8 mouse cellular contexts compared by ENCODE assay signal in genomic region chr5:20880797-20881775, GRCm38 (mm10). TPM values are rescaled to one million over a fixed set of nuclear protein-coding genes. Genes with fewer than 3 reads are reported as not detected.
DNase-seq lines count a peak whose midpoint lies in the region; ATAC-seq and TF ChIP-seq lines count a peak whose summit lies in the region.

No protein-coding gene starts in this region.

- peak overlapping the region; percentile 58 for H3K4me2 ChIP-seq in forebrain, embryonic 11.5 days (ENCODE audit: low read depth, low read length, severe bottlenecking)
- peak overlapping the region; percentile 86 for H3K4me2 ChIP-seq in liver, postnatal 0 days (ENCODE audit: low read depth, low read length)
- peak overlapping the region; percentile 65 for H3K4me2 ChIP-seq in neural tube, embryonic 12.5 days (replicated peaks)
- H3K4me2 ChIP-seq in stomach, postnatal 0 days (replicated peaks; ENCODE audit: low read depth): peak overlapping the region; percentile 73

- TF ChIP-seq POLR2A in brain, embryonic 14.5 days (IDR thresholded peaks at IDR 0.05; ENCODE audit: borderline replicate concordance, extremely low read depth, insufficient read depth, insufficient read length, poor library complexity, severe bottlenecking): no peak

- TF ChIP-seq EP300 in liver, postnatal 0 days (IDR thresholded peaks at IDR 0.05; ENCODE audit: low read depth): no peak
- no peak for TF ChIP-seq EP300 in stomach, postnatal 0 days (optimal IDR thresholded peaks at IDR 0.05)

- H3K4me3 ChIP-seq in forebrain, embryonic 11.5 days (ENCODE audit: low read depth, low read length): peak overlapping the region; percentile 83
- peak overlapping the region; percentile 83 for H3K4me3 ChIP-seq in liver, postnatal 0 days (ENCODE audit: low read depth, low read length)
- H3K4me3 ChIP-seq in neural tube, embryonic 12.5 days: peak overlapping the region; percentile 86
- peak overlapping the region; percentile 75 for H3K4me3 ChIP-seq in stomach, postnatal 0 days (ENCODE audit: low read depth, low read length)

- no peaks in the 10 kb centered on the region for H3K9me3 ChIP-seq in forebrain, embryonic 11.5 days (ENCODE audit: control insufficient read depth, low read length)
- no peaks in the 10 kb centered on the region for H3K9me3 ChIP-seq in liver, postnatal 0 days (ENCODE audit: low read length)
- H3K9me3 ChIP-seq in neural tube, embryonic 12.5 days: no peaks in the 10 kb centered on the region
- no peaks in the 10 kb centered on the region for H3K9me3 ChIP-seq in stomach, postnatal 0 days (ENCODE audit: control insufficient read depth, low read length)

- no peaks in the 10 kb centered on the region; the same call in 1 of the 2 replicates for H3K36me3 ChIP-seq in forebrain, embryonic 11.5 days (ENCODE audit: control insufficient read depth, insufficient read depth, low read length)
- H3K36me3 ChIP-seq in liver, postnatal 0 days (replicated peaks; ENCODE audit: insufficient read depth, low read length): peaks cover 5% of the 10 kb centered on the region; the same call in 1 of the 2 replicates
- peaks cover 8% of the 10 kb centered on the region for H3K36me3 ChIP-seq in neural tube, embryonic 12.5 days
- H3K36me3 ChIP-seq in stomach, postnatal 0 days (ENCODE audit: control insufficient read depth, insufficient read depth, low read length): no peaks in the 10 kb centered on the region

- H3K27me3 ChIP-seq in forebrain, embryonic 11.5 days (ENCODE audit: control insufficient read depth, insufficient read depth, low read length): no peaks in the 10 kb centered on the region
- H3K27me3 ChIP-seq in liver, postnatal 0 days (ENCODE audit: insufficient read depth, low read length): no peaks in the 10 kb centered on the region
- no peaks in the 10 kb centered on the region for H3K27me3 ChIP-seq in neural tube, embryonic 12.5 days (replicated peaks)
- no peaks in the 10 kb centered on the region for H3K27me3 ChIP-seq in stomach, postnatal 0 days (ENCODE audit: control insufficient read depth, insufficient read depth, low read length)

- H3K27ac ChIP-seq in forebrain, embryonic 11.5 days (ENCODE audit: low read depth, low read length): peak overlapping the region; percentile 92
- H3K27ac ChIP-seq in liver, postnatal 0 days (ENCODE audit: low read depth): peak overlapping the region; percentile 89
- H3K27ac ChIP-seq in neural tube, embryonic 12.5 days: peak overlapping the region; percentile 94
- H3K27ac ChIP-seq in stomach, postnatal 0 days (replicated peaks): peak overlapping the region; percentile 91

- DNase-seq in brain, embryonic 14.5 days (ENCODE audit: low read depth): peak; percentile 71
- DNase-seq in forebrain, embryonic 11.5 days (ENCODE audit: low spot score): peak; percentile 82
- peak; percentile 66 for DNase-seq in heart, postnatal 10 days
- DNase-seq in layer of hippocampus, adult 18-20 months (ENCODE audit: low spot score in 2 of 2): peak; percentile 25 to 60
- peak; percentile 70 for DNase-seq in liver, postnatal 0 days
- DNase-seq in stomach, postnatal 0 days (ENCODE audit: low spot score): peak; percentile 64

- TF ChIP-seq CTCF in brain, embryonic 14.5 days (IDR thresholded peaks at IDR 0.05; ENCODE audit: borderline replicate concordance, extremely low read depth, insufficient read depth, insufficient read length): no peak
- no peak for TF ChIP-seq CTCF in liver, postnatal 0 days (IDR thresholded peaks at IDR 0.05; ENCODE audit: low read depth)
- TF ChIP-seq CTCF in stomach, postnatal 0 days (IDR thresholded peaks at IDR 0.05; ENCODE audit: low read depth): peak; percentile 16; the same call in 1 of the 2 replicates

- peak; percentile 0 for ATAC-seq in CD4-positive, CD25-positive, alpha-beta regulatory T cell, adult 4 months
- no peak; the same call in 1 of the 2 replicates for ATAC-seq in forebrain, embryonic 11.5 days (replicated peaks; ENCODE audit: low FRiP score)
- no peak; the same call in 1 of the 2 replicates for ATAC-seq in liver, postnatal 0 days
- peak; percentile 56; the same call in 1 of the 2 replicates for ATAC-seq in neural tube, embryonic 12.5 days (ENCODE audit: low FRiP score, low read depth)
- peak; percentile 9 for ATAC-seq in stomach, postnatal 0 days (ENCODE audit: low FRiP score, low TSS enrichment)

- WGBS in forebrain, embryonic 11.5 days: 2% methylated on average over 53 of the region's 64 CpGs
- WGBS in liver, postnatal 0 days (ENCODE audit: insufficient replicate concordance): 6% methylated on average over 43 of the region's 64 CpGs
- WGBS in neural tube, embryonic 12.5 days: 2% methylated on average over 37 of the region's 64 CpGs
- 3% methylated on average over 37 of the region's 64 CpGs for WGBS in stomach, postnatal 0 days

- intact Hi-C loops in heart, postnatal 10 days (cut with DNase I): loop anchor here (5.0 kb wide), 1 partner anchor 179 kb away; no protein-coding TSS in a partner anchor

- H3K9ac ChIP-seq in forebrain, embryonic 11.5 days (ENCODE audit: low read length): peak overlapping the region; percentile 92
- peak overlapping the region; percentile 91 for H3K9ac ChIP-seq in liver, postnatal 0 days (replicated peaks)
- peak overlapping the region; percentile 93 for H3K9ac ChIP-seq in neural tube, embryonic 12.5 days
- H3K9ac ChIP-seq in stomach, postnatal 0 days (ENCODE audit: low read length): peak overlapping the region; percentile 77

- peaks cover 5% of the 10 kb centered on the region; the same call in 1 of the 2 replicates for H3K4me1 ChIP-seq in forebrain, embryonic 11.5 days (replicated peaks; ENCODE audit: control insufficient read depth, insufficient read depth, low read length)
- H3K4me1 ChIP-seq in liver, postnatal 0 days (ENCODE audit: insufficient read depth): peaks cover 14% of the 10 kb centered on the region
- peaks cover 21% of the 10 kb centered on the region for H3K4me1 ChIP-seq in neural tube, embryonic 12.5 days
- no peaks in the 10 kb centered on the region for H3K4me1 ChIP-seq in stomach, postnatal 0 days (replicated peaks; ENCODE audit: control insufficient read depth, insufficient read depth)

RNA-seq across cellular contexts. Expression of gene Phtf2, which starts 0.8 kb away (rescaled TPM):
- polyA plus RNA-seq in CD4-positive, CD25-positive, alpha-beta regulatory T cell, adult 4 months (2017; shearing (Covaris generic)): 10 to 100 TPM; 46.0 to 49.2 TPM
- polyA plus RNA-seq in brain, embryonic 14.5 days (2012; rRNA removed): 12.7 and 16.5 TPM in 2 replicates
- 25.2 and 25.5 TPM in 2 replicates for polyA plus RNA-seq in forebrain, embryonic 11.5 days (2014; fragmentation: Nextera tagmentation; extraction: Ambion mirVana)
- total RNA-seq in heart, postnatal 10 days (2021): 10 to 100 TPM; 75.6 to 82.3 TPM
- total RNA-seq in layer of hippocampus, adult 18-20 months (2021): 10 to 100 TPM in 1 of 2 experiments, 1 to 10 TPM in 1; 9.1 to 12.1 TPM
- 2.8 and 3.2 TPM in 2 replicates for polyA plus RNA-seq in liver, postnatal 0 days (2015; fragmentation: Nextera tagmentation; extraction: Ambion mirVana)
- polyA plus RNA-seq in neural tube, embryonic 12.5 days (2016; fragmentation: Nextera tagmentation; extraction: Ambion mirVana): 21.1 and 23.4 TPM in 2 replicates
- 5.1 and 5.3 TPM in 2 replicates for polyA plus RNA-seq in stomach, postnatal 0 days (2015; fragmentation: Nextera tagmentation; extraction: Ambion mirVana)

RNA-seq across cellular contexts. Expression of gene Tmem60, which starts 0.9 kb away (rescaled TPM):
- 10 to 100 TPM; 45.1 to 57.8 TPM for polyA plus RNA-seq in CD4-positive, CD25-positive, alpha-beta regulatory T cell, adult 4 months (2017; shearing (Covaris generic))
- polyA plus RNA-seq in brain, embryonic 14.5 days (2012; rRNA removed): 30.5 and 36.9 TPM in 2 replicates
- 53.7 and 57.7 TPM in 2 replicates for polyA plus RNA-seq in forebrain, embryonic 11.5 days (2014; fragmentation: Nextera tagmentation; extraction: Ambion mirVana)
- total RNA-seq in heart, postnatal 10 days (2021): 10 to 100 TPM; 22.8 to 23.1 TPM
- total RNA-seq in layer of hippocampus, adult 18-20 months (2021): 10 to 100 TPM; 18.8 to 22.8 TPM
- 49.7 and 55.5 TPM in 2 replicates for polyA plus RNA-seq in liver, postnatal 0 days (2015; fragmentation: Nextera tagmentation; extraction: Ambion mirVana)
- polyA plus RNA-seq in neural tube, embryonic 12.5 days (2016; fragmentation: Nextera tagmentation; extraction: Ambion mirVana): 56.6 and 57.7 TPM in 2 replicates
- 43.7 and 44.6 TPM in 2 replicates for polyA plus RNA-seq in stomach, postnatal 0 days (2015; fragmentation: Nextera tagmentation; extraction: Ambion mirVana)

Comparison
In these comparisons a context has a peak if more than half of its experiments do, and no peak if none do; other contexts are left out.
1. ATAC-seq: peak in CD4-positive, CD25-positive, alpha-beta regulatory T cell, adult 4 months (single experiment), neural tube, embryonic 12.5 days (single experiment) and stomach, postnatal 0 days (single experiment); none in forebrain, embryonic 11.5 days (single experiment) and liver, postnatal 0 days (single experiment).
2. Peak in every context shown above with its lines, with median percentiles within 50 percentile points of each other: DNase-seq, H3K27ac ChIP-seq, H3K4me2 ChIP-seq, H3K4me3 ChIP-seq and H3K9ac ChIP-seq.